Mouse (Mus musculus): ENCODE measurements around the gene Gramd2.

The Gramd2 gene

GRCm38 (mm10) chr9:59667904-59668303 is 12.0 kb upstream of the Gramd2 start:
- no peak for DNase-seq (ENCODE audit: extremely low spot score, low read depth, low spot score)

GRCm38 (mm10) chr9:59668473-59668872 is 11.5 kb upstream of the Gramd2 start:
- DNase-seq (ENCODE audit: extremely low spot score, low read depth, low spot score): no peak

- no peak for DNase-seq (ENCODE audit: extremely low spot score, low read depth, low spot score)
These were observed 10.8 kb upstream of the Gramd2 start for GRCm38 (mm10) chr9:59669172-59669571.

- no peak for DNase-seq (ENCODE audit: extremely low spot score, low read depth, low spot score)
These were observed 7.6 kb upstream of the Gramd2 start for GRCm38 (mm10) chr9:59672195-59672894.

GRCm38 (mm10) chr9:59673427-59673826 is 6.5 kb upstream of the Gramd2 start:
- no peak for DNase-seq (ENCODE audit: extremely low spot score, low read depth, low spot score)

GRCm38 (mm10) chr9:59675598-59675997 is 4.3 kb upstream of the Gramd2 start:
- DNase-seq (ENCODE audit: extremely low spot score, low read depth, low spot score): no peak

- DNase-seq (ENCODE audit: extremely low spot score, low read depth, low spot score): no peak
These were observed 1.6 kb upstream of the Gramd2 start for GRCm38 (mm10) chr9:59678313-59678712.

- no peak for DNase-seq (ENCODE audit: extremely low spot score, low read depth, low spot score)
These were observed 561 bp downstream of the Gramd2 start for GRCm38 (mm10) chr9:59680534-59680875.

- no peak for DNase-seq (ENCODE audit: extremely low spot score, low read depth, low spot score)
These were observed 4.1 kb downstream of the Gramd2 start for GRCm38 (mm10) chr9:59684020-59684419.

- DNase-seq (ENCODE audit: extremely low spot score, low read depth, low spot score): no peak
These were observed 7.6 kb downstream of the Gramd2 start for GRCm38 (mm10) chr9:59687416-59688046.

- no peak for DNase-seq (ENCODE audit: extremely low spot score, low read depth, low spot score)
These were observed 11.7 kb downstream of the Gramd2 start for GRCm38 (mm10) chr9:59691635-59692094.

- no peak for DNase-seq (ENCODE audit: extremely low spot score, low read depth, low spot score)
These were observed 12.2 kb downstream of the Gramd2 start for GRCm38 (mm10) chr9:59692145-59692544.

GRCm38 (mm10) chr9:59694571-59695450 is 14.9 kb downstream of the Gramd2 start:
- no peak for DNase-seq (ENCODE audit: extremely low spot score, low read depth, low spot score)

- DNase-seq (ENCODE audit: extremely low spot score, low read depth, low spot score): no peak
These were observed 15.5 kb downstream of the Gramd2 start for GRCm38 (mm10) chr9:59695451-59695813.

- DNase-seq (ENCODE audit: extremely low spot score, low read depth, low spot score): no peak
These were observed 16.4 kb downstream of the Gramd2 start for GRCm38 (mm10) chr9:59696381-59696780.

- DNase-seq (ENCODE audit: extremely low spot score, low read depth, low spot score): no peak
These were observed 21.1 kb downstream of the Gramd2 start for GRCm38 (mm10) chr9:59701094-59701493.

- no peak for DNase-seq (ENCODE audit: extremely low spot score, low read depth, low spot score)
These were observed 23.2 kb downstream of the Gramd2 start for GRCm38 (mm10) chr9:59703099-59703498.

GRCm38 (mm10) chr9:59706850-59707825 is 27.2 kb downstream of the Gramd2 start:
- DNase-seq (ENCODE audit: extremely low spot score, low read depth, low spot score): no peak

GRCm38 (mm10) chr9:59709225-59709624 is 29.3 kb downstream of the Gramd2 start:
- no peak for DNase-seq (ENCODE audit: extremely low spot score, low read depth, low spot score)

GRCm38 (mm10) chr9:59716275-59716898 is 36.4 kb downstream of the Gramd2 start:
- DNase-seq (ENCODE audit: extremely low spot score, low read depth, low spot score): no peak

Data from hindlimb bud, embryonic 11.5 days (tissue).